Mouse (Mus musculus): ENCODE measurements at regions not wholly inside any gene's neighbourhood (a gene's known extent, or its start where the extent isn't known, plus 50 kb on each side); places are given as distances from the start of the nearest gene placed in this dataset.

- peak; percentile 25 for DNase-seq
These were observed 206.2 kb upstream of the Atp11b start for GRCm38 (mm10) chr3:35547696-35548095.

- no peak for DNase-seq
These were observed 202.1 kb upstream of the Atp11b start for GRCm38 (mm10) chr3:35551791-35552190.

- DNase-seq: no peak
These were observed 193.5 kb upstream of the Atp11b start for GRCm38 (mm10) chr3:35560425-35560824.

GRCm38 (mm10) chr3:35574402-35574801 lies 179.5 kb upstream of the Atp11b start:
- DNase-seq: peak; percentile 73

All from embryo, embryonic 11 days (tissue).